Mouse (Mus musculus): ENCODE measurements around the gene Zfp385c.
"Not testable (repeated sequence)": the region's sequence is repeated elsewhere in the genome, so short reads cannot be mapped to it uniquely, and the experiment has no call there.

Zfp385c gene

DNA sequence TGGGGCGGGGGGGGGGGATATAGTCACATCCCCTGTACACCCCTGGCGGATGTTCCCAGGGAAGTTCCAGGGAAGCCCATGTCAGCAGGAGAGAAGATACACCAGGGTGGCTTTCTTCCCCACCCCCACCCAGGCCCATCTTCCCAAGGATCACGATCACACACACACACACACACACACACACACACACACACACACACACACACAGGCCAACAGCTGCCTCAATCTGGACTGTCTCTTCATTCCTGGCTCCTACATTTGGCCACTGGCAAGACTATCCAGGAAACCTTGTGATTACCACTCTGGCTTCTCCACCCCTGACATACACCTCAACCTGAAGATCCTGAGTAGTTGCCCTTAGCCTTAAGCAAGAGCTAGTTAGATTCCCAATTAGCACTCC is 6.9 kb downstream of the Zfp385c start:
- DNase-seq: no peak

- no peak for DNase-seq
Observed at GRCm38 (mm10) chr11:100684084-100684483, 8.2 kb downstream of the Zfp385c start.

GRCm38 (mm10) chr11:100682526-100682925 is 9.7 kb downstream of the Zfp385c start:
- DNase-seq: no peak

DNA sequence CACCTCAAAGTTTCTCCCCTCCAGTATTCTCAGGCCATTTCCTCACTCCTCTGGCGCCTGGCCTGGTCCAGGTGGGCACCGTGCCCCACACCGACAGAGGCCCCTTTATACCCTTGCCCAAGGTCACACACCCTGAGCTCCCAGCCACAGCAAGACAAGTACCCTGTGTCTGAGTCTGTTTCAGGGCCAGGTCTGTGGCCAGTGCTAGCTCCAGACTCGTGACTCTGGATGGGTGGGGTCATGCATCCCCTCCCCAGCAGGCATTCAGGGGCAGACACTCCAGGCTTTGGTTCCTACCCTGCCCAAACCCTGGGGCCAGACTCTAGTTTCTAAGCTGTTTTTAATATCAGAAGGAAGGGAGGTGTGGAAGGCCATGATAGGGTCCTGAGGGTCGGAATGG is 10.4 kb downstream of the Zfp385c start:
- DNase-seq: no peak

- DNase-seq: no peak
Observed at GRCm38 (mm10) chr11:100677810-100678209, 14.4 kb downstream of the Zfp385c start.

DNA sequence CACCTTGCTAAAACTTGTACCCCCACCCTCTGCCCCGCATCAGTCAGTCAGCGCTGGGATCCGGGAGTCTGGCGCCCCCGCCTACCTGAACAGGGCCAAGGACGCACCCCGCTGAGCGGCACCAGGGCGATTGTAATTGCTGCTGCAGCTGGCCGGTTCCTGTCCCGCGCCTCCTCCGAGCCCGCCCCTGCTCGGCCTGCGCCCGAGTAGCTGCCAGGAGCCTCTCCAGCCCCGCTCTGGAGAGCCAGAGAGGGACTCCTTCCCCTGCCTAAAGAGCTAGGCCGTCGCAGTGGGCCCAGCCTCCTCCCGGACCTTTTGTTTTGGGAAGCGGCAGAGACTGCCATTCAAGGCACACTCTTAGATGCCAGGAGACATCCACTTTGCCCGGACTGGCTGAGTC is 19.1 kb downstream of the Zfp385c start:
- no peak for DNase-seq

GRCm38 (mm10) chr11:100671956-100672355 is 20.3 kb downstream of the Zfp385c start:
- no peak for DNase-seq

GRCm38 (mm10) chr11:100671049-100671448 is 21.2 kb downstream of the Zfp385c start:
- DNase-seq: no peak

DNA sequence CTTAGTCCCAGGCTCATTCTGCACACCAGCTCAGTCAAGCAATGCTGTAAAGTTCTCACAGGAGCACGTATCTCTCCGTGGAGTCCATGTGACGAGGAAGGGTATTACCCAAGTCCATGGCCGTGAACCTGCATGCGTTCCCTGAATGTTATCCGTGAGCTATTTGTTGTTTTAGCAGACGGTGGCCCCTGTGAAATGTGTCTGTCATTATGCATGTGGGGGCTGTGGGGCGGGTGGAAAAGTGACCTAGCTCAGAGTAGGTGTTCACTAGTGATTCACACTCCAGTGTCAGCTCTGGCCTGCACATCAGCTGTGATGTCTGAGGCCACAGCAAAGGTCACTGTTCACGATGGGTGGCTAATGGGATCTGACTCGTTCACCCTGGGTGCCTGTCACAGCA is 32.4 kb downstream of the Zfp385c start:
- DNase-seq: no peak

- no peak for DNase-seq
Observed at GRCm38 (mm10) chr11:100656458-100656857, 35.8 kb downstream of the Zfp385c start.

- DNase-seq: not testable (repeated sequence)
Observed at GRCm38 (mm10) chr11:100655589-100655988, 36.7 kb downstream of the Zfp385c start.

DNA sequence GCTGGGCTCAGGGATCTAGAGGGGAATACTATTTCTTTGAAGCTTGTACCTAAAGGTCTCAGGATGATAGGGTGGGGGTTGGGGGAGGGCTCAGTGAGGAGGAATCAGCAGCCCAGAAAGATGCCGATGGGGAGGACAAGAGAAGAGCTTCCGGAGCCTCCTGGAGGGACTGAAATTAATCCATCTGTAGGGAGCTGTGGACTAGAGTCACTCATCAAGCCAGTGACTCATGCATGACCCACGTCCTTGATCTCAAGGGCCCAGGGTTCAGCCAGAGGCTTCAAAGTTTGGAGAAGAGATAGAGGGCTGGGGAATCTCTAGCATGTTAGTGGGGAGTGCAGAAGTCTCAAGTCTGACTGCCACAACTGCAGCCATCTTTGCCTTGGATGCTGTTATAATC is 40.5 kb downstream of the Zfp385c start:
- DNase-seq: no peak

DNA sequence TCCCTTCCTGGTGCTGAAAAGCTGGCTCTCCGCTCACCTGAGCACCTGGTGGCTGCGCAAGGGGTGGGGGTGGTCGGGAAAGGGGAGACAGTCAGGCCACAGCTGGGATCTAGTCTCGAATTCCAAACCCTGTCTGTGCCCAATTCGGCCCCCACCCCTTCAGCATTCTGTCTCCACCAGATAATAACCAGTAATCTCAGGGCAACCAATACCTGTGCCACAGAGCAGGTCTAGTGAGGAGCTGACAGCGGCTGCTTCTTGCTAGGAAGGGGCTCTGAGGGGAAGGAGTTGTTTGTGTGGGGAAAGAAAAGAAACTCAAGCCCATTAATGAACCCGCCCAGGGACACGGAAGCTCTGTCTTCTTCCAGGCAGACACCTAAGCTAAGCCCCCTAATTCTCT is 41.0 kb downstream of the Zfp385c start:
- DNase-seq: no peak

DNA sequence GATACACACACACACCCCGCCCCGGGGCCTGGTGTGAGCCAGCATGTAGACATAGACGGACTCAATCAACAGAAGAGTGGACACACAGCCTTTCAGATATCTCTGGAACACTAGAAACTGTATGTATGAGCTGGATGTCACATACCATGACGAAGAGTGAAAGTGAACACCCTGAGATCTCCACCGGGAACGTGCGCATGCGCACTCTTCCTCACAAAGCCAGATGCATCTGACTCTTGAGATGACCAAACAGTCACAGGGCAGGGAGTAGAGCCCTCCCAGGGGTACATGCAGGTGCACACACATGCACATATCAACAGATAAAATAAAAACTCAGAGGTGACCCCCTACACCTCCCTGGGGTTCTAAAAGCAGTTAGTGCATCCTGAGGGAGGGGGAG is 43.9 kb downstream of the Zfp385c start:
- no peak for DNase-seq

DNA sequence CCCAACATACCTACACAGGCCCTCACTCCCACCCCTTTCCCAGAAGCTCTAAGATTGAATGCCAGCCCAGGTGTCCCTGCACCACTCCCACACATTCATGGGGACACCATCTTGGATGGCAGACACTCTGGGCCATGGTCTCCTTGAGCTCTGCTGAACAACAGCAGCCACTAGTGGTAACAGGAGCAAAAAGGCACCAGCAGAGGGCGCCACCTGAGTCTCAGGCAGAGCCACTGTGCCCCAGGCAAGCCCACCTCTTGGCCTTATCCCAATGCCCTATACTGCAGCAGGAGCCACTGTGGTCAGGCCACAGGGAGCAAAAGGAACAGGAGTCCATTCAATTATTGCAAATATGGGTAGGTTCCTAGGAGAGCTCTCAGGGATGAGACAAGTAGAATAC is 46.0 kb downstream of the Zfp385c start:
- no peak for DNase-seq

DNA sequence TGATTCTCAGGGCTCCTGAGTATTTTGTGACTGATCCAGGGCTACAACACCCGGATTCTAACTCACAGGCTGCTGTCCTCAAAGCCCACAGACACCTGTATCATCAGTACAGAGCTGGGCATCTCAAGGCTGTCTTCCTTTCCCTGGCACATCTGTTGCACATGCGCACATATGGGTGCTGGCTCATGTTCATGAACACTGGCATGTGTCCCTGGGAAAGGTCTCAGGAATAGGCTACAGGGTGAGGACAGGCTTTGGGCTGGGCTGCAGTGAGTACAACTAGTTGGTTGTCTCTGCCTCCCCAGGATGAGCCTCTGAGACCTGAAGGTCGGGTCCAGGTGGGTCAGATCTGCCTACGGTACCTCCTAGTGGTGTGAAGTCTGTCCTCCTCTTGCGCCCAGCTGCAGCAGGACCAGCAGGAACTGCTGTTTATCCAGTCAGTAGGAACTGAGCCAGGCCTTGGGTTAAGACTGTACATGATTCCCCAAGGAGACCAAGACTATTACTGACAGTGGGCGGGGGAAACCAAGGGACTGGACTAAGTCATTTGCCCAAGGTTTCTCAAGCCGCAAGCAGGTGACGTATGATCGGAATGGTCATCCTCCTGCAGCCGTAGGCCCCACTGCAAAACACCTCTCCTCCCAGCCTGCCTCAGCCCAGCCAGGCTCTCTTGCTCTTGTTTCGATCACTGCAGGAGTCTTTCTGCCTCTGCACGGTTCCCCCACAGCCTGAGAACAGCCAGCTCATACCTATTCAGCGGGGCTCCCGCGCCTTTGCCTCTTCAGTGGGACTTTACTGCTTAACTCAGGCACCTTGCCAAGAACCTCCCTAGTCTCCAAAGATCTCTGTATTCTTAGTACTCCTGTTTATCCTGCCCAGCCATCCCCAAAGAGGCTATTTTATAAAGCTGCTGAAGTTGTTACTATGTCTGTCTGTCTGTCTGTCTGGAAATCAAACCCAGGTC is 48.4 kb downstream of the Zfp385c start:
- no peak for DNase-seq

DNA sequence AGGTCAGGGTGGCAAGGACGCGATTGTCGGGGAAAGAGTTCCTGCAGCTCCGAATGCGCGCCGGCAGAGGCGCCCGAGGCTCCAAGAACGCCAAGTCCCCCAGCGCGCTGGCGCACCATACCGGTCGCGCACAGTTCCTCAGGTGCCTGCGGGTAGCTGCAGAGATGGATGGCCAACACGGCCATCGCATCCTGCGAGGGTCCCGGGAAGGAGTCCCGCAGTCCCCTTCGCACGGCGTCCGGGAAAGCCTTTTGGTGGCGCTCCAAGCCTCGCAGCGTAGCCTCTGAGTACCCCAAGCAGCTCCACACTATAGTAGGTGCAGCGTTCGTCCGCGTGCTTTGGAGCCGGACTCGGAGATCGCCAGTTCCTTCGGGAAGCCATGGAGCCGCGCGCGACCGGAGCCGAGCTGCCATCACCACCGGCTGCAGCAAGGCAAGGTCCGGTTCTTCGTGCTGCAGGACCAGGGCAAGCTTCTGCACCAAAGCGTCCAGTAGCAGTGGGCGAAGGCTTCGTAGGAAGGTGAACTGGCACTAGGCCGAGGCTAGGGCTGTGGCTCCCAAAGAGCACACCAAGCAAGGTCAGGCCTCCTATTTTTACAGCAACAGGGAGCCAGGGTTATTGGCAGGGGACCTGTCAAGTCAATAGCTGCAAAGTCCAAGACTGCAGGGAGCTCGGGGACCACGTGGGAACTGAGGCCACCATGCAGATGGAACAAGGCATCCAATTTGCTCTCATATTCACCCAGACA is 51.9 kb downstream of the Zfp385c start:
- DNase-seq: no peak

DNA sequence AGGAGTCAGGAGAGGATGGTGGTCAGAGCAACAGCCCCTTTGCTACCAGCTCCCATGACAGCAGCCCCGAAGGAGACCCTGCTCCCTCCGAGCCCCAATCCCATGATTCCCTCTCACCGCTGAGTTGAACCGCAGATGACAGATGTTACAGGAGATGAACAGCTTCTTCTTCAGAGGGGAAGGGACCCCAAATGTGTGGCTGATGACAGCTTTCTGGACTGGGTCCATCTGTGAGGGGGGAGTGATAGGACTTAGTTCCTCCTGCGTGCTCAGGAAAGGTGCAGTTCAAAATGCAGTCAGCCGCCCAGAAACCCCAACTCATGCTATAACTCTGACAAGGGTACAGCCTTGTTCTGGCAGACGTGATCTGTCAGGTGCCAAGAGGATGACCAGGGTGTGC is 57.7 kb downstream of the Zfp385c start:
- no peak for DNase-seq

GRCm38 (mm10) chr11:100628862-100629352 is 63.3 kb downstream of the Zfp385c start:
- no peak for DNase-seq

DNA sequence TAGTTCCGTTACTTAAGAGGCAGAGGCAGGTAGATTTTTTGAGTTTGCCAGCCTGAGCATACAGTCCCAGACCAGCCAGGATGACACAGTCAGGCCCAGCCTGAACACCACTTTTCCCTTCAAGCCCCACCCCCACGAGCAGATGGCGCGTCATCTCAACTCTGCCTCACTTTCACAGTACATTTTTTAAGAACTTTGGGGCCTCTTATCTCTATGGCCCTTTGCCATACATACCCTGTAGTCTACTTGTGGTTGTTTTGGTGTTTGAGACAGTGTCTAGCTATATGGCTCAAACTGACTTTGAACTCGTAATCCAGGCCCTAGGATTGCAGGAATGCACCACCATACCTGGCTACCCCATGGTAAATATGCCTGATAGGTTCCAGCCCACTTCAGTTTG is 64.2 kb downstream of the Zfp385c start:
- DNase-seq: no peak

- peak; percentile 45 for DNase-seq
Observed at GRCm38 (mm10) chr11:100626701-100627195, 65.5 kb downstream of the Zfp385c start.

GRCm38 (mm10) chr11:100625754-100626700 is 66.2 kb downstream of the Zfp385c start:
- DNase-seq: no peak

Measured in cerebellum, adult 11 months (tissue).